In the genomic region with DNA sequence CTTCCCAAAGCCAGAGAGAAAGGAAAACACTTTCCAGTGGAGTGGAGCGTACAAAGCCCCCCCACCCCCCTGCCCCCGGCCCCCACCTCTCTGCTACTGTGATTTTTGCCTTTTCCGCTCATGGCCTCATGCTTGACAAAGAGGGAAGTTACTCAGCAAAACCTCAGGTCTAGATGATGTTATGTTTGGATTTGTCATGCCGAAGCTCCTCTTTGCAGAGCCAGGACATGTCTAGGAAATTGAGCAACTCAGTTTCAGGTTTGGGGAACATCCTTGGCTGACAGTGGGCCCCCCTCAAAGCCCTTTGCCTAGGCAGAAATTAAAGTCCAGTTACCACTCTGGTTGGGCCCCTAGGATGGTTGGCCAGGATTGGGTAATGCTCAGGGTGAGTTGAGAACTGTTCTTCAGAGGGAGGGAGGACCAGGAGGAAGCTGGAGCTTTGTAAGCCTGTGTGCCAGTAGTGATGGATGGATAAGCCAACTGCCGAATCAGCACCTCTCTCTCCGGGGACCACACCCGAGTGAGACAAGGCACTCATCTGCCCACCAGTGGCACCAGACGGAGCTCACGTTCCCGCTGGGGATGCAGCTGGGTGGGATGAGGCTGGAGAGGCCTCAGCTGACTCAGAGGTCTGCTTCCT, we compare ENCODE assay signal across 8 mouse cellular contexts. TPM values are rescaled to one million over a fixed set of nuclear protein-coding genes. Genes with fewer than 3 reads are reported as not detected.
DNase-seq lines count a peak whose midpoint lies in the region; ATAC-seq and TF ChIP-seq lines count a peak whose summit lies in the region.

No protein-coding gene starts in this region.

- H3K79me2 ChIP-seq in MEL (ENCODE audit: control insufficient read depth, insufficient read depth, low read length, poor library complexity) = no peaks in the 10 kb centered on the region

- no peaks in the 10 kb centered on the region for H3K4me1 ChIP-seq in forebrain, embryonic 14.5 days (ENCODE audit: control insufficient read depth, insufficient read depth, low read length)
- H3K4me1 ChIP-seq in forebrain, embryonic 13.5 days = peaks cover 6% of the 10 kb centered on the region; the same call in 1 of the 2 replicates
- H3K4me1 ChIP-seq in MEL (ENCODE audit: control insufficient read depth in 1 of 2, insufficient read depth in 2 of 2, low read length in 2 of 2) = peaks cover 0 to 25% of the 10 kb centered on the region in 2 experiments
- peaks cover 19% of the 10 kb centered on the region for H3K4me1 ChIP-seq in heart, embryonic 16.5 days (ENCODE audit: control insufficient read depth, insufficient read depth, low read length)

- TF ChIP-seq EP300 in MEL (IDR thresholded peaks at IDR 0.05; ENCODE audit: low read depth in 1 of 2, low read length in 2 of 2) = no peak

- H3K27ac ChIP-seq in forebrain, embryonic 14.5 days (ENCODE audit: low read depth, low read length) = peak overlapping the region; percentile 44; the same call in 1 of the 2 replicates
- H3K27ac ChIP-seq in forebrain, embryonic 13.5 days = no peak overlapping the region
- H3K27ac ChIP-seq in MEL (ENCODE audit: control insufficient read depth, low read depth, low read length) = no peak overlapping the region
- H3K27ac ChIP-seq in heart, embryonic 16.5 days (ENCODE audit: low read length) = no peak overlapping the region

- DNase-seq in forebrain, embryonic 14.5 days (ENCODE audit: low spot score) = no peak
- peak; percentile 48 for DNase-seq in MEL (ENCODE audit: low read depth, low spot score)
- peak; percentile 59 for DNase-seq in lung, postnatal 10 days
- no peak for DNase-seq in embryo, embryonic 10 days (ENCODE audit: low spot score)
- no peak for DNase-seq in ovary, postnatal 14 days (ENCODE audit: low spot score)
- no peak for DNase-seq in left cerebral cortex, postnatal 36 days (ENCODE audit: low spot score in 2 of 2)

- 74% methylated on average over 10 of the region's 10 CpGs for WGBS in forebrain, embryonic 14.5 days
- WGBS in forebrain, embryonic 13.5 days = 80% methylated on average over 10 of the region's 10 CpGs
- WGBS in heart, embryonic 16.5 days = 46% methylated on average over 10 of the region's 10 CpGs

- no peak overlapping the region for H3K9ac ChIP-seq in forebrain, embryonic 14.5 days (ENCODE audit: low read length)
- H3K9ac ChIP-seq in forebrain, embryonic 13.5 days = no peak overlapping the region
- H3K9ac ChIP-seq in MEL (ENCODE audit: control insufficient read depth, low read depth, low read length, poor library complexity, severe bottlenecking) = no peak overlapping the region
- H3K9ac ChIP-seq in heart, embryonic 16.5 days (ENCODE audit: low read length) = peak overlapping the region; percentile 30; the same call in 1 of the 2 replicates

- no peak for ATAC-seq in forebrain, embryonic 14.5 days
- ATAC-seq in forebrain, embryonic 13.5 days = no peak
- ATAC-seq in heart, embryonic 16.5 days (replicated peaks; ENCODE audit: extremely low read depth, insufficient read depth, low FRiP score) = no peak

- peaks cover 12% of the 10 kb centered on the region for H3K36me3 ChIP-seq in forebrain, embryonic 14.5 days (ENCODE audit: control insufficient read depth, insufficient read depth, low read length)
- H3K36me3 ChIP-seq in forebrain, embryonic 13.5 days (ENCODE audit: poor library complexity, severe bottlenecking) = peaks cover 16% of the 10 kb centered on the region
- peaks cover 0 to 9% of the 10 kb centered on the region in 2 experiments; a peak in 2 of 4 replicates for H3K36me3 ChIP-seq in MEL (ENCODE audit: control insufficient read depth in 1 of 2, insufficient read depth in 2 of 2, low read length in 2 of 2)
- peaks cover 9% of the 10 kb centered on the region for H3K36me3 ChIP-seq in heart, embryonic 16.5 days (ENCODE audit: control insufficient read depth, insufficient read depth)

- no peak overlapping the region for H3K4me2 ChIP-seq in forebrain, embryonic 14.5 days (ENCODE audit: low read length)
- H3K4me2 ChIP-seq in forebrain, embryonic 13.5 days = no peak overlapping the region
- peak overlapping the region; percentile 47 for H3K4me2 ChIP-seq in heart, embryonic 16.5 days (ENCODE audit: low read depth, low read length)

- H3K27me3 ChIP-seq in forebrain, embryonic 14.5 days (replicated peaks; ENCODE audit: control insufficient read depth, insufficient read depth, low read length) = no peaks in the 10 kb centered on the region
- H3K27me3 ChIP-seq in forebrain, embryonic 13.5 days = no peaks in the 10 kb centered on the region
- no peaks in the 10 kb centered on the region for H3K27me3 ChIP-seq in MEL (ENCODE audit: control insufficient read depth in 1 of 2, insufficient read depth in 2 of 2, low read length in 2 of 2)
- H3K27me3 ChIP-seq in heart, embryonic 16.5 days (ENCODE audit: control insufficient read depth, insufficient read depth, low read length) = no peaks in the 10 kb centered on the region

- no peak for TF ChIP-seq RAD21 in MEL (IDR thresholded peaks at IDR 0.05; ENCODE audit: low read depth, low read length)

- intact Hi-C loops in left cerebral cortex, postnatal 36 days (cut with DNase I) = no loop called here

- no peak overlapping the region for H3K4me3 ChIP-seq in forebrain, embryonic 14.5 days (ENCODE audit: low read depth, low read length)
- no peak overlapping the region for H3K4me3 ChIP-seq in forebrain, embryonic 13.5 days
- no peak overlapping the region for H3K4me3 ChIP-seq in MEL (ENCODE audit: control insufficient read depth in 1 of 2, insufficient read depth in 1 of 2, low read depth in 2 of 2, low read length in 2 of 2)
- H3K4me3 ChIP-seq in heart, embryonic 16.5 days (ENCODE audit: low read length) = peak overlapping the region; percentile 50

- no peak for TF ChIP-seq POLR2A in MEL (IDR thresholded peaks at IDR 0.05; ENCODE audit: control insufficient read depth in 1 of 2, insufficient read depth in 1 of 2, low read depth in 1 of 2, low read length in 2 of 2, poor library complexity in 1 of 2)

- TF ChIP-seq CTCF in MEL (IDR thresholded peaks at IDR 0.05 in 2 of 3, conservative IDR thresholded peaks at IDR 0.05 in 1 of 3; ENCODE audit: control insufficient read depth in 1 of 3, insufficient read depth in 1 of 3, low read depth in 2 of 3, low read length in 3 of 3, poor library complexity in 1 of 3, severe bottlenecking in 1 of 3) = no peak

- no peaks in the 10 kb centered on the region for H3K9me3 ChIP-seq in forebrain, embryonic 14.5 days (replicated peaks; ENCODE audit: control insufficient read depth, low read length)
- H3K9me3 ChIP-seq in forebrain, embryonic 13.5 days (replicated peaks) = no peaks in the 10 kb centered on the region
- no peaks in the 10 kb centered on the region for H3K9me3 ChIP-seq in MEL (replicated peaks; ENCODE audit: insufficient read depth, low read length)
- H3K9me3 ChIP-seq in heart, embryonic 16.5 days (replicated peaks; ENCODE audit: control insufficient read depth, low read length) = no peaks in the 10 kb centered on the region

RNA-seq across cellular contexts. Expression of a gene that starts 2.3 kb away (rescaled TPM):
- 21.8 and 22.1 TPM in 2 replicates for polyA plus RNA-seq in forebrain, embryonic 14.5 days (2014; fragmentation: Nextera tagmentation; extraction: Ambion mirVana)
- 13.5 and 16.3 TPM in 2 replicates for polyA plus RNA-seq in forebrain, embryonic 13.5 days (2015; fragmentation: Nextera tagmentation; extraction: Ambion mirVana)
- total RNA-seq in MEL (2012; rRNA removed) = 0.15 TPM in 1 of 2 replicates, not detected in the other
- under 1 TPM in 1 of 2 experiments, not detected in 1; 0.40 TPM for polyA plus RNA-seq in MEL (2012; ENCODE audit: insufficient read depth in 1 of 2, insufficient read length in 2 of 2, low read depth in 1 of 2, low replicate concordance in 2 of 2, missing spikeins in 1 of 2)
- 36.6 and 43.8 TPM in 2 replicates for polyA plus RNA-seq in heart, embryonic 16.5 days (2015; fragmentation: Nextera tagmentation; extraction: Ambion mirVana)
- total RNA-seq in left cerebral cortex, postnatal 36 days (2021) = 10 to 100 TPM; 22.5 to 23.5 TPM

RNA-seq across cellular contexts. Expression of a gene that starts 35.3 kb away (rescaled TPM):
- polyA plus RNA-seq in forebrain, embryonic 14.5 days (2014; fragmentation: Nextera tagmentation; extraction: Ambion mirVana) = 225 and 288 TPM in 2 replicates
- polyA plus RNA-seq in forebrain, embryonic 13.5 days (2015; fragmentation: Nextera tagmentation; extraction: Ambion mirVana) = 306 and 325 TPM in 2 replicates
- total RNA-seq in MEL (2012; rRNA removed) = 168 and 172 TPM in 2 replicates
- 100 to 1,000 TPM; 291 to 349 TPM for polyA plus RNA-seq in MEL (2012; ENCODE audit: insufficient read depth in 1 of 2, insufficient read length in 2 of 2, low read depth in 1 of 2, low replicate concordance in 2 of 2, missing spikeins in 1 of 2)
- polyA plus RNA-seq in heart, embryonic 16.5 days (2015; fragmentation: Nextera tagmentation; extraction: Ambion mirVana) = 288 and 319 TPM in 2 replicates
- 1 to 10 TPM; 2.8 to 4.6 TPM for total RNA-seq in left cerebral cortex, postnatal 36 days (2021)

RNA-seq across cellular contexts. Expression of a gene that starts 37.4 kb away (rescaled TPM):
- polyA plus RNA-seq in forebrain, embryonic 14.5 days (2014; fragmentation: Nextera tagmentation; extraction: Ambion mirVana) = 72.1 and 93.8 TPM in 2 replicates
- 76.6 and 82.2 TPM in 2 replicates for polyA plus RNA-seq in forebrain, embryonic 13.5 days (2015; fragmentation: Nextera tagmentation; extraction: Ambion mirVana)
- total RNA-seq in MEL (2012; rRNA removed) = 78.8 and 122 TPM in 2 replicates
- 10 to 100 TPM in 1 of 2 experiments, not detected in 1; 87.8 TPM for polyA plus RNA-seq in MEL (2012; ENCODE audit: insufficient read depth in 1 of 2, insufficient read length in 2 of 2, low read depth in 1 of 2, low replicate concordance in 2 of 2, missing spikeins in 1 of 2)
- 90.4 and 95.8 TPM in 2 replicates for polyA plus RNA-seq in heart, embryonic 16.5 days (2015; fragmentation: Nextera tagmentation; extraction: Ambion mirVana)
- total RNA-seq in left cerebral cortex, postnatal 36 days (2021) = 10 to 100 TPM; 24.6 to 32.9 TPM

RNA-seq across cellular contexts. Expression of a gene that starts 42.0 kb away (rescaled TPM):
- polyA plus RNA-seq in forebrain, embryonic 14.5 days (2014; fragmentation: Nextera tagmentation; extraction: Ambion mirVana) = 1.2 and 1.3 TPM in 2 replicates
- polyA plus RNA-seq in forebrain, embryonic 13.5 days (2015; fragmentation: Nextera tagmentation; extraction: Ambion mirVana) = 0.84 and 2.2 TPM in 2 replicates
- total RNA-seq in MEL (2012; rRNA removed) = not detected in 2 replicates
- polyA plus RNA-seq in MEL (2012; ENCODE audit: insufficient read depth in 1 of 2, insufficient read length in 2 of 2, low read depth in 1 of 2, low replicate concordance in 2 of 2, missing spikeins in 1 of 2) = under 1 TPM in 1 of 2 experiments, not detected in 1; 0.19 TPM
- polyA plus RNA-seq in heart, embryonic 16.5 days (2015; fragmentation: Nextera tagmentation; extraction: Ambion mirVana) = 4,861 and 5,105 TPM in 2 replicates
- 100 to 1,000 TPM in 1 of 2 experiments, 10 to 100 TPM in 1; 41.9 to 150 TPM for total RNA-seq in left cerebral cortex, postnatal 36 days (2021)

RNA-seq across cellular contexts. Expression of a gene that starts 50.6 kb away (rescaled TPM):
- 217 and 277 TPM in 2 replicates for polyA plus RNA-seq in forebrain, embryonic 14.5 days (2014; fragmentation: Nextera tagmentation; extraction: Ambion mirVana)
- 298 and 341 TPM in 2 replicates for polyA plus RNA-seq in forebrain, embryonic 13.5 days (2015; fragmentation: Nextera tagmentation; extraction: Ambion mirVana)
- 49.1 and 53.0 TPM in 2 replicates for total RNA-seq in MEL (2012; rRNA removed)
- 100 to 1,000 TPM in 1 of 2 experiments, not detected in 1; 154 TPM for polyA plus RNA-seq in MEL (2012; ENCODE audit: insufficient read depth in 1 of 2, insufficient read length in 2 of 2, low read depth in 1 of 2, low replicate concordance in 2 of 2, missing spikeins in 1 of 2)
- 331 and 376 TPM in 2 replicates for polyA plus RNA-seq in heart, embryonic 16.5 days (2015; fragmentation: Nextera tagmentation; extraction: Ambion mirVana)
- 100 to 1,000 TPM; 373 to 412 TPM for total RNA-seq in left cerebral cortex, postnatal 36 days (2021)

Comparison
In these comparisons a context has a peak if more than half of its experiments do, and no peak if none do; other contexts are left out.
1. DNase-seq: peak in MEL (single experiment) and lung, postnatal 10 days (single experiment); none in forebrain, embryonic 14.5 days (single experiment), embryo, embryonic 10 days (single experiment), ovary, postnatal 14 days (single experiment) and left cerebral cortex, postnatal 36 days (0 of 2).
2. RNA of a gene that starts 2.3 kb away (polyA plus RNA-seq): 36.6 to 43.8 TPM in heart, embryonic 16.5 days, 21.8 to 22.1 TPM in forebrain, embryonic 14.5 days and 13.5 to 16.3 TPM in forebrain, embryonic 13.5 days; 0.40 TPM in MEL; every median in the first group is over 10 times any median in the second.